Mouse (Mus musculus): ENCODE measurements around the gene Samd4b.

Gene Samd4b

GRCm38 (mm10) chr7:28447101-28447830, 150.7 kb downstream of the Samd4b start:
- in situ Hi-C loops (cut with MseI, MboI): no loop called here

GRCm38 (mm10) chr7:28446446-28446845, 151.5 kb downstream of the Samd4b start:
- in situ Hi-C loops (cut with MseI, MboI): no loop called here

GRCm38 (mm10) chr7:28444344-28444974, 153.5 kb downstream of the Samd4b start:
- in situ Hi-C loops (cut with MseI, MboI): no loop called here

- in situ Hi-C loops (cut with MseI, MboI): no loop called here
Measured at GRCm38 (mm10) chr7:28442688-28443087, 155.3 kb downstream of the Samd4b start.

GRCm38 (mm10) chr7:28441776-28442485, 156.0 kb downstream of the Samd4b start:
- in situ Hi-C loops (cut with MseI, MboI): no loop called here

- in situ Hi-C loops (cut with MseI, MboI): no loop called here
Measured at GRCm38 (mm10) chr7:28440739-28441138, 157.2 kb downstream of the Samd4b start.

- in situ Hi-C loops (cut with MseI, MboI): no loop called here
Measured at GRCm38 (mm10) chr7:28438771-28439170, 159.2 kb downstream of the Samd4b start.

- in situ Hi-C loops (cut with MseI, MboI): no loop called here
Measured at GRCm38 (mm10) chr7:28437964-28438363, 160.0 kb downstream of the Samd4b start.

GRCm38 (mm10) chr7:28436932-28437570, 160.9 kb downstream of the Samd4b start, which contains the start of gene Gmfg:
TSS of gene Gmfg (plus strand) at chr7:28437447.
- in situ Hi-C loops (cut with MseI, MboI): no loop called here

- in situ Hi-C loops (cut with MseI, MboI): no loop called here
Measured at GRCm38 (mm10) chr7:28436271-28436904, 161.6 kb downstream of the Samd4b start.

- in situ Hi-C loops (cut with MseI, MboI): no loop called here
Measured at GRCm38 (mm10) chr7:28435660-28436259, 162.2 kb downstream of the Samd4b start.

- in situ Hi-C loops (cut with MseI, MboI): no loop called here
Measured at GRCm38 (mm10) chr7:28432252-28432651, 165.7 kb downstream of the Samd4b start.

GRCm38 (mm10) chr7:28430512-28430911, 167.4 kb downstream of the Samd4b start:
- in situ Hi-C loops (cut with MseI, MboI): no loop called here

GRCm38 (mm10) chr7:28427738-28428137, 170.2 kb downstream of the Samd4b start:
- in situ Hi-C loops (cut with MseI, MboI): no loop called here

GRCm38 (mm10) chr7:28423018-28423417, 174.9 kb downstream of the Samd4b start:
- in situ Hi-C loops (cut with MseI, MboI): no loop called here

- in situ Hi-C loops (cut with MseI, MboI): no loop called here
Measured at GRCm38 (mm10) chr7:28419416-28419815, 178.5 kb downstream of the Samd4b start.

GRCm38 (mm10) chr7:28418096-28418670, 179.8 kb downstream of the Samd4b start:
- in situ Hi-C loops (cut with MseI, MboI): no loop called here

- in situ Hi-C loops (cut with MseI, MboI): no loop called here
Measured at GRCm38 (mm10) chr7:28417368-28417767, 180.6 kb downstream of the Samd4b start.

- in situ Hi-C loops (cut with MseI, MboI): no loop called here
Measured at GRCm38 (mm10) chr7:28412826-28413225, 185.1 kb downstream of the Samd4b start.

GRCm38 (mm10) chr7:28410841-28411475, 187.0 kb downstream of the Samd4b start:
- in situ Hi-C loops (cut with MseI, MboI): no loop called here
